Mouse (Mus musculus): ENCODE measurements around the gene Tmem158. TPM values are rescaled to one million over a fixed set of nuclear protein-coding genes. Genes with fewer than 3 reads are reported as not detected.
A peak's percentile ranks its signal among the peaks of the same experiment; 100 is the strongest.

Gene Tmem158
- 10 to 100 TPM in 1 of 2 experiments, 1 to 10 TPM in 1; 9.7 to 13.9 TPM for total RNA-seq (2021)
- long read RNA-seq, experiment 1, transcript Tmem158-201 (1 exons, 1,712 nt) = major isoform, 21 of 21 reads
- long read RNA-seq, experiment 1, partial matches to known transcripts = 0 of 21 reads
- long read RNA-seq, experiment 1, other reads (novel, unspliced or antisense) = 0 of 21 reads
- long read RNA-seq, experiment 2, transcript Tmem158-201 (1 exons, 1,712 nt) = major isoform, 25 of 25 reads
- long read RNA-seq, experiment 2, partial matches to known transcripts = 0 of 25 reads
- long read RNA-seq, experiment 2, other reads (novel, unspliced or antisense) = 0 of 25 reads

- DNase-seq = peak; percentile 81 to 86
- intact Hi-C loops (cut with DNase I) = loop anchor here (5.0 kb wide), 1 partner anchor 107 kb away; the partner anchor contains the start of gene Lars2
Observed at GRCm38 (mm10) chr9:123260611-123261021, at the start of gene Tmem158. Tmem158 (minus strand) TSS chr9:123260764.

- intact Hi-C loops (cut with DNase I) = no loop called here
- no peak for DNase-seq
Observed at GRCm38 (mm10) chr9:123309685-123310365, 49.3 kb upstream of the Tmem158 start.

GRCm38 (mm10) chr9:123309073-123309472 is 48.5 kb upstream of the Tmem158 start:
- DNase-seq = no peak
- intact Hi-C loops (cut with DNase I) = no loop called here

- intact Hi-C loops (cut with DNase I) = no loop called here
- DNase-seq = no peak
Observed at GRCm38 (mm10) chr9:123304917-123305316, 44.4 kb upstream of the Tmem158 start.

DNA sequence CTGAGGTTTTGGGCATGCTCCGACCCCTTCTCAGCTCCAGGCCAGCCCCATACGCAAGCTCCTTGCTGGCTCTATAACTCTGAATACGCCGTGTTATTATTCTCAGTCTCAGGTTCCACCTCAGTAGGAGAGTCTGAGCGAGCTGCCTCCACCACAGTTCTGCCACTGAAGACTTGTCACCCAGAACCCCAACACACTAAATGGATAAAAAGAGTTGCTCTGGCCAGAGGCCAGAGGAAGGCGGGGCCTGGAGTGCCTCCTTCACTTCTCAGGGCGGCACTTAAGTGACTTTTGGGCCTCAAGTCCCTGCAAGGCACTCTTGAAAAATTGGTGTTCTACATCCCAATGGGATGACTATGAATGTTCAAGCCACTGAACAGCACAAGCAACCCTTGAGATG is 43.4 kb upstream of the Tmem158 start:
- intact Hi-C loops (cut with DNase I) = no loop called here
- no peak for DNase-seq

DNA sequence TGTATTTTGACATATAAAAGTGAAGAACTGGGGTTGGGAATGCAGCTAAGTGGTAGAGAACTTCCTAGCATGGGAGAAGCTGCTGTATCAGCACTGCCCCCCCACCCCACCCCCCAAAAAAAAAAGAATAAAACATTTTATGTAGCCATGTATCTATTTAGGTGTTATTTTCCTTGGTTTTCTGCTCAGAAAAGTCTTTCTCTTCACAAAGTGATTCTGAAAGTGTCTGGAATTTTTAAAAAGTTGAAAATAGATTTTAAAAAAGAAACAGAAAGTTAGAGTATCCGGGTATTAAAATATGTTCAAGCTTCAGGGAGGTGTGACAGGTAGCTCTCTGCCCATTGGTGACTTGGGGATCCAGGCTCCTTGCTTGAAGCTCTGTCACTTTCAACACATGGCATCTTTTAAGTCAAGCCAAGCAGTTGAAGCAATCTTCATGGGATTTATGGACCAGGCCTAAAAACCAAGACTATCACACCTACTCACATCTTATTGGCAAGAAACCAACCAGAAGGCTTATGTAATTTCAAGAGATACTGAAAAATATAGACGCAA is 42.3 kb upstream of the Tmem158 start:
- no peak for DNase-seq
- intact Hi-C loops (cut with DNase I) = no loop called here

GRCm38 (mm10) chr9:123297862-123298261 is 37.3 kb upstream of the Tmem158 start:
- intact Hi-C loops (cut with DNase I) = no loop called here
- DNase-seq = no peak

- intact Hi-C loops (cut with DNase I) = no loop called here
- no peak for DNase-seq
Observed at GRCm38 (mm10) chr9:123296229-123296628, 35.7 kb upstream of the Tmem158 start.

GRCm38 (mm10) chr9:123294581-123294980 is 34.0 kb upstream of the Tmem158 start:
- DNase-seq = no peak
- intact Hi-C loops (cut with DNase I) = no loop called here

- intact Hi-C loops (cut with DNase I) = no loop called here
- DNase-seq = no peak
Observed at GRCm38 (mm10) chr9:123288378-123288777, 27.8 kb upstream of the Tmem158 start.

DNA sequence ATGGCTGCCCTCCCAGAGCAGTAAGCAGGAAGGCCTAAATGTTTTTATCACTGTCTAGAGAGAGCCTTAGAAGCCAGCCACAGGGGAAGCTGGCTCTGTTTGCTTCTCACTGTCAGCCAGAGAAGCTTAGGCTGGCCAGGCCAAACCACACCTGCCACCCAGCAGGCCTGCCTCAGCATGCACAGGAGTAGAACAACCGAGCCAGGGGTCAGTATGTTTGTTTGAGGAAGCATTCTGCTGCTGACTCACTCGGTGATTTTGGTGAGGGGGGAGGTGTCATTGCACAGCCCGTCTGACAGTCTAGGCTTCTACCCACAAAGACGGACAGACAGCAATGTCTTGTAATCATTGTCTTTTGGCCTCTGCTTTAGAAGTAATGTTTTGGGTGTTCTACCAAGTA is 25.1 kb upstream of the Tmem158 start:
- intact Hi-C loops (cut with DNase I) = no loop called here
- no peak for DNase-seq

GRCm38 (mm10) chr9:123280775-123281174 is 20.2 kb upstream of the Tmem158 start:
- no peak for DNase-seq
- intact Hi-C loops (cut with DNase I) = no loop called here

- intact Hi-C loops (cut with DNase I) = no loop called here
- DNase-seq = no peak
Observed at GRCm38 (mm10) chr9:123278003-123278402, 17.4 kb upstream of the Tmem158 start.

GRCm38 (mm10) chr9:123275373-123275772 is 14.8 kb upstream of the Tmem158 start:
- DNase-seq = no peak
- intact Hi-C loops (cut with DNase I) = no loop called here

DNA sequence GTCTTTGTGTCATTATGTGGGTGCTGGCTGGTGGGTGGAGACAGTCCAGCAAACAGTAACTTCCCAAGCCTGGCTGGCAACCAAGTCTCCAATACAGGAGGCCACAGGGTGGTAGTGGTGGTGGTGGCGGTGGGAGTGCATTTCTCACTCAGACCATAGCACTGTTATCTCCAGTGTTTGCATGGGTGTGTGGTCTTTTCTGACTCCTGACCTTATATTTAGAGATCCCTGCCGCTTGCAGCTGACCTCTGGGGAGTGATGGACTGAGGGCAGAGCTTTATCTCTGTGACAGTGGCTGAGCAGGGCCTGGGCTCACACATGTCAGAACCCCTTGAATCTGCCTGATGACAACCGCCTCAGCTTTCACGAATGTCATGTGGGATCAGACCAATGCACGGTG is 14.1 kb upstream of the Tmem158 start:
- no peak for DNase-seq
- intact Hi-C loops (cut with DNase I) = no loop called here

GRCm38 (mm10) chr9:123273876-123274275 is 13.3 kb upstream of the Tmem158 start:
- no peak for DNase-seq
- intact Hi-C loops (cut with DNase I) = no loop called here

DNA sequence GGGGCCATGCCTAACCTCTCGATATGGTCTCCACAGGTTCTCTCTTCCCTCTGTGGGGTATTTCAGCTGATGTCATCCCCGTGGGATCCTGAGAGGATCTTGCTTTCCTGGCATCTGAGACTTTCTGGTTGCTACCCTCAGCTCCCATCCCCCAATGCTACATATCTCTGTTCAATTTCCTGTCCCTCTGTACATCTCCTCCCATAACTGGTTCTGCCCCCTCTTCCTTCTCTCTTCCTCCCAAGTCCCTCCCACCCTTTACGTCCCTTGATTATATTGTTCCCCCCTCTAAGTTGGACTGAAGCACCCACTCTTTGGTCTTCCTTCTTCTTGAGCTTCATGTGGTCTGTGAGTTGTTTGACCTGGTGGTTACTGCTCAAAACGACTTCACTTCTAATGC is 11.0 kb upstream of the Tmem158 start:
- intact Hi-C loops (cut with DNase I) = no loop called here
- no peak for DNase-seq

DNA sequence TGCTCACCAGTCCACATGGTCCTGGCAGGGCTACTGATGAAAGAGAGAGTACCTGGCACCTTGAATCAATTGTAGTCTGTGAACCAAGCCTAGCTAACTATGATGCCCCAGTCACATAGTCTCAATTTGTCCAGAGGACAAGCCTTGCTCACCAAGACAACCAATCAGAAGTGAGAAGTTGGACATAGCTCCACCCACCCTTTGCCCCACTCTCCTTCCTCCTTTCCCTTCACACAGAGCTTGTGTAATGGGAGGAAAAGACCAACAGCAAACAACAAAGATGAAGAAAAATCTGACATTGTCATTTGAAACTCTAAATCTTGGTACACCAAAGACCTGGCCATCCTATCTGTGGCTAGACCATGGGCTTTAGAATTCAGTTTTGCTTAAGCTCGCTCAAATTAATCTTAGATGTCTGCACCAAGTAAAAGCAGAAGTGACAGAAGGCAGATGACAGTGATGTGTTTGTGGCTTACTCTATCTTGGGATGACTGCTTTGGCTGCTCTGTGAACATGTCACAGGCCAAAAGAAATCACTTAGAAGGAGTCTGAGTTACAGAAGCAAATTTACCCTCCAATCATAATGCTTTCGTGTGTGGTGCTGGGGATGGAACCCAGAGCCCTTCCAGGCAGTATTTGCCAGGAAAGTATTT is 9.5 kb upstream of the Tmem158 start:
- intact Hi-C loops (cut with DNase I) = no loop called here
- no peak for DNase-seq

GRCm38 (mm10) chr9:123259896-123260610 is 511 bp downstream of the Tmem158 start:
- intact Hi-C loops (cut with DNase I) = loop anchor here (2.0 to 5.0 kb wide), 4 partner anchors 107 to 262 kb away; partner anchors contain the start of gene Lars2

DNA sequence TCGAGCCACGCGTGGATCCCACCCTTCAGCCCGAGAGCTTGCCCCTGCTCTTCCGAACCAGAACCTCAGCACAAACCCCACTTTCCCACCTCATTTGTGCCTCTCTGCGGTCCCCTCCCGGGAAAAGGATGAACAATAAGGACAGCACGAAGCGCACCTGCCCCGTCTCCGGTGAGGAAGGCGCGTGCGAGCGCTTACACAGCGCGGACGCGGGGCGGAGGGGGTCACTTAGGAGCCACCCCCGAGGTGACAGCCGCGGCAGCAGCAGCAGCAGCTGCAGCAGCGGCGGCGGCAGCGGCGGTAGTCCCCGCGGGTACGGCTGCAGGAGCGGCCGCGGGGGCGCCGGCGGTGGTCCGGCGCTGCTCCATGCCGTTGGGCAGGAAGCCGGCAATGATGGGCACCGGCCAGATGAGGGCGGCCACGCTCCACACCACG is 1.1 kb downstream of the Tmem158 start:
- intact Hi-C loops (cut with DNase I) = loop anchor here (2.0 to 5.0 kb wide), 3 partner anchors 183 to 263 kb away; no protein-coding TSS in a partner anchor

More at GRCm38 (mm10) chr9:123259896-123260610, 511 bp downstream of the Tmem158 start:
- DNase-seq = peak in 1 of 2 experiments; percentile 39

More for the DNA sequence above, 1.1 kb downstream of the Tmem158 start:
- DNase-seq = peak; percentile 83 to 90

All from heart, postnatal 14 days (tissue).